Mouse (Mus musculus) embryonic facial prominence, embryonic 14.5 days (tissue): ENCODE measurements at regions not wholly inside any gene's neighbourhood (a gene's known extent, or its start where the extent isn't known, plus 50 kb on each side); places are given as distances from the start of the nearest gene placed in this dataset.

Experiments
- ATAC-seq: fragments of 200-750 bp; cut with Nextera tagmentation; 2 replicates; pipeline ENCODE4 v1.8.0; 2017; ENCODE audit warnings: low read depth, moderate number of reproducible peaks, moderate TSS enrichment
- DNase-seq: peaks from one replicate; pipeline ENCODE4 v3.0.0-alpha.2; 2015; ENCODE audit warnings: low spot score
- H3K27ac ChIP-seq: fragments of 300-500 bp; sonication (generic); replicated peaks from 2 replicates; pipeline ENCODE4 v1.5.1; 2014; ENCODE audit warnings: low read depth, mild to moderate bottlenecking, low read length, moderate library complexity
- H3K27me3 ChIP-seq: fragments of 300-500 bp; sonication (generic); replicated peaks from 2 replicates; pipeline ENCODE4 v1.6.1; 2014; ENCODE audit warnings: low read length; ENCODE audit not compliant: control insufficient read depth, insufficient read depth
- H3K36me3 ChIP-seq: fragments of 300-500 bp; sonication (generic); 2 replicates; pipeline ENCODE4 v1.6.1; 2014; ENCODE audit warnings: low read length, mixed read lengths; ENCODE audit not compliant: control insufficient read depth, insufficient read depth
- H3K4me1 ChIP-seq: fragments of 300-500 bp; sonication (generic); 2 replicates; pipeline ENCODE4 v1.6.1; 2014; ENCODE audit warnings: antibody characterized with exemption, low read length; ENCODE audit not compliant: control insufficient read depth, insufficient read depth
- H3K4me2 ChIP-seq: fragments of 300-500 bp; sonication (generic); 2 replicates; pipeline ENCODE4 v1.6.1; 2014; ENCODE audit warnings: low read depth, mild to moderate bottlenecking, low read length, moderate library complexity, mixed read lengths
- H3K4me3 ChIP-seq: fragments of 300-500 bp; sonication (generic); 2 replicates; pipeline ENCODE4 v1.5.1; 2014; ENCODE audit warnings: low read depth, mild to moderate bottlenecking, low read length
- H3K9ac ChIP-seq: fragments of 300-500 bp; sonication (generic); 2 replicates; pipeline ENCODE4 v1.6.1; 2014; ENCODE audit warnings: low read depth, mild to moderate bottlenecking, low read length, moderate library complexity, mixed read lengths
- H3K9me3 ChIP-seq: fragments of 300-500 bp; sonication (generic); 2 replicates; pipeline ENCODE4 v1.6.1; 2016; ENCODE audit warnings: low read length; ENCODE audit not compliant: control insufficient read depth
- WGBS: fragments of 180-500 bp; shearing (Covaris S2); extraction: QIAGEN DNeasy Blood & Tissue Kit; methylation state at CpG from one replicate; pipeline ENCODE4 v1.1.7; 2014; 5-methylcytosine and 5-hydroxymethylcytosine counted together

GRCm38 (mm10) chr3:42784203-42784602 is 1041.8 kb downstream of the D3Ertd751e start:
- no peaks in the 10 kb centered on the region for H3K4me1 ChIP-seq
- no peaks in the 10 kb centered on the region for H3K9me3 ChIP-seq
- no peak for ATAC-seq
- no peak overlapping the region for H3K9ac ChIP-seq
- H3K4me3 ChIP-seq, result no peak overlapping the region
- H3K36me3 ChIP-seq, result no peaks in the 10 kb centered on the region
- 71% methylated on average over 2 of the region's 2 CpGs for WGBS
- H3K4me2 ChIP-seq, result no peak overlapping the region
- H3K27ac ChIP-seq, result no peak overlapping the region
- no peaks in the 10 kb centered on the region for H3K27me3 ChIP-seq
- DNase-seq, result no peak

GRCm38 (mm10) chr3:42790415-42790814 is 1048.0 kb downstream of the D3Ertd751e start:
- no peak for ATAC-seq

GRCm38 (mm10) chr3:42791878-42792277 is 1049.5 kb downstream of the D3Ertd751e start:
- ATAC-seq, result no peak
- Histone ChIP-seq H3K4me2 (no peak overlapping the region), H3K27ac (no peak overlapping the region), H3K4me1 (no peaks in the 10 kb centered on the region), H3K9ac (no peak overlapping the region), H3K4me3 (no peak overlapping the region), H3K27me3 (no peaks in the 10 kb centered on the region), H3K36me3 (no peaks in the 10 kb centered on the region), H3K9me3 (no peaks in the 10 kb centered on the region)
- DNase-seq, result no peak

More at GRCm38 (mm10) chr3:42790415-42790814, 1048.0 kb downstream of the D3Ertd751e start:
- DNase-seq, result no peak
- no peaks in the 10 kb centered on the region for H3K4me1 ChIP-seq
- H3K4me3 ChIP-seq, result no peak overlapping the region
- no peaks in the 10 kb centered on the region for H3K9me3 ChIP-seq
- no peaks in the 10 kb centered on the region for H3K36me3 ChIP-seq
- no peak overlapping the region for H3K4me2 ChIP-seq
- no peak overlapping the region for H3K9ac ChIP-seq
- H3K27ac ChIP-seq, result no peak overlapping the region
- H3K27me3 ChIP-seq, result no peaks in the 10 kb centered on the region

- ATAC-seq (no peak), DNase-seq (no peak)
- no peak overlapping the region for H3K4me3 ChIP-seq
- no peak overlapping the region for H3K9ac ChIP-seq
- H3K9me3 ChIP-seq, result no peaks in the 10 kb centered on the region
- H3K4me1 ChIP-seq, result no peaks in the 10 kb centered on the region
- H3K27ac ChIP-seq, result no peak overlapping the region
- 58% methylated on average over 1 of the region's 1 CpGs for WGBS
- H3K4me2 ChIP-seq, result no peak overlapping the region
- no peaks in the 10 kb centered on the region for H3K27me3 ChIP-seq
- no peaks in the 10 kb centered on the region for H3K36me3 ChIP-seq
Observed at GRCm38 (mm10) chr3:42830456-42830855, 1088.0 kb downstream of the D3Ertd751e start.

- Histone ChIP-seq H3K4me3 (no peak overlapping the region), H3K9me3 (no peaks in the 10 kb centered on the region), H3K9ac (no peak overlapping the region), H3K36me3 (no peaks in the 10 kb centered on the region), H3K27me3 (no peaks in the 10 kb centered on the region), H3K27ac (no peak overlapping the region), H3K4me1 (no peaks in the 10 kb centered on the region), H3K4me2 (no peak overlapping the region)
- 84% methylated on average over 1 of the region's 1 CpGs for WGBS
- ATAC-seq, result no peak
- no peak for DNase-seq
Observed at GRCm38 (mm10) chr3:42867370-42867769, 1125.0 kb downstream of the D3Ertd751e start.

- no peak for DNase-seq
- Histone ChIP-seq H3K27ac (no peak overlapping the region), H3K36me3 (no peaks in the 10 kb centered on the region), H3K4me3 (no peak overlapping the region), H3K4me1 (no peaks in the 10 kb centered on the region), H3K27me3 (no peaks in the 10 kb centered on the region), H3K9me3 (peaks cover 4% of the 10 kb centered on the region; the same call in 1 of the 2 replicates), H3K4me2 (no peak overlapping the region), H3K9ac (no peak overlapping the region)
- no peak for ATAC-seq
Observed at GRCm38 (mm10) chr3:42878972-42879371, 1136.6 kb downstream of the D3Ertd751e start.

- H3K36me3 ChIP-seq, result no peaks in the 10 kb centered on the region
- ATAC-seq, result peak; percentile 53; the same call in 1 of the 2 replicates
Observed at GRCm38 (mm10) chr3:42884481-42884880, 1142.1 kb downstream of the D3Ertd751e start.

GRCm38 (mm10) chr3:42892016-42892699 is 1149.7 kb downstream of the D3Ertd751e start:
- no peaks in the 10 kb centered on the region for H3K9me3 ChIP-seq
- 66% methylated on average over 7 of the region's 7 CpGs for whole genome bisulfite sequencing
- no peaks in the 10 kb centered on the region for H3K27me3 ChIP-seq
- DNase-seq (peak; percentile 27), ATAC-seq (no peak)
- no peak overlapping the region for H3K27ac ChIP-seq
- no peak overlapping the region for H3K4me3 ChIP-seq
- no peak overlapping the region for H3K9ac ChIP-seq
- no peaks in the 10 kb centered on the region for H3K4me1 ChIP-seq
- no peak overlapping the region for H3K4me2 ChIP-seq
- no peaks in the 10 kb centered on the region for H3K36me3 ChIP-seq

More at GRCm38 (mm10) chr3:42884481-42884880, 1142.1 kb downstream of the D3Ertd751e start:
- WGBS, result 79% methylated on average over 4 of the region's 4 CpGs
- Histone ChIP-seq H3K9me3 (peaks cover 4% of the 10 kb centered on the region; the same call in 1 of the 2 replicates), H3K27ac (no peak overlapping the region), H3K4me2 (no peak overlapping the region), H3K9ac (no peak overlapping the region), H3K27me3 (no peaks in the 10 kb centered on the region), H3K4me1 (no peaks in the 10 kb centered on the region), H3K4me3 (no peak overlapping the region)
- DNase-seq, result no peak

- H3K27me3 ChIP-seq, result no peaks in the 10 kb centered on the region
- H3K27ac ChIP-seq, result no peak overlapping the region
- no peak overlapping the region for H3K4me2 ChIP-seq
- no peak overlapping the region for H3K4me3 ChIP-seq
- 60% methylated on average over 3 of the region's 3 CpGs for WGBS
- no peak overlapping the region for H3K9ac ChIP-seq
- H3K36me3 ChIP-seq, result no peaks in the 10 kb centered on the region
- ATAC-seq (no peak), DNase-seq (no peak)
- H3K9me3 ChIP-seq, result no peaks in the 10 kb centered on the region
- H3K4me1 ChIP-seq, result no peaks in the 10 kb centered on the region
Observed at GRCm38 (mm10) chr3:42895787-42896186, 1153.4 kb downstream of the D3Ertd751e start.
